Mouse (Mus musculus): Measurements from ENCODE around the gene Tgoln1.

Gene Tgoln1

DNA sequence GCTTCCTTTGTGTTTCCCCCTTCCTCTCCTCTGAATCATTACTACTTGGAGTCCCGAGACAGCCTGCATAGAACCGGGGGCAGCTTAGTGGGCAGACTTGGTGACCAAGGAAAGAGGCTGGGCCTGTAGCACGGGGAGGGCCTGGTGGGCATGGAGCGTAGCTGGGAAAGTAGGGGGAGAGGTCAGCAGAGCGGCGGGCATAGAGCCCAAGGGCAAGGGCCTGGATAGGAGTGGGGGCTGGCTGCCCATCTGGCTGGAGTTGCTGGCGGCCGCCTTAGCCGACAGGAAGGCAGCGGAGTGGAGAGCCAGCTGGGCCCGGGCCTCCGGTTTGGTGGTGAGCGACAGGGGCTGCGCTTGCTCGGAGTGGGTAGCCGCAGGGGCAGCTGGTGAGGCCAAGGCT is 10.5 kb upstream of the Tgoln1 start:
- no peak for DNase-seq

DNA sequence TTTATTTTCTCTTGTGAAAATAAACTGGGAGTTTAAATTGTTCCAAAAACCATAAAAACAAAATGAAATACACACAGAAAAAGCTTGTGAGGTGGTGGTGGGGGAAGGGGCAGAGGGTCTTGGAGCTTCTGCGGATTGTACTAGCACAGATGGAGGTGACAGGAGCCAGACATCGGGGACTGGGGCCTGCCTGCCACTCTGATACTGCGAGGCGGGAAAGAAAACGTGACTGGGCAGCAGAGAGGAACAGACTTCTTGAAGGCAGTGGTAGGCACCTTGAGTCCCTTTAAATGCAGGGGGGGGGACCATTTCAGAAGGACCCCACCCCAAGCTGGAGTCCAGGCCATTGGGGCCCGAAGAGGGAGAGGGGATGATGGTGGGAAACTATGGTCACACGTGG is 9.6 kb upstream of the Tgoln1 start:
- no peak for DNase-seq

DNA sequence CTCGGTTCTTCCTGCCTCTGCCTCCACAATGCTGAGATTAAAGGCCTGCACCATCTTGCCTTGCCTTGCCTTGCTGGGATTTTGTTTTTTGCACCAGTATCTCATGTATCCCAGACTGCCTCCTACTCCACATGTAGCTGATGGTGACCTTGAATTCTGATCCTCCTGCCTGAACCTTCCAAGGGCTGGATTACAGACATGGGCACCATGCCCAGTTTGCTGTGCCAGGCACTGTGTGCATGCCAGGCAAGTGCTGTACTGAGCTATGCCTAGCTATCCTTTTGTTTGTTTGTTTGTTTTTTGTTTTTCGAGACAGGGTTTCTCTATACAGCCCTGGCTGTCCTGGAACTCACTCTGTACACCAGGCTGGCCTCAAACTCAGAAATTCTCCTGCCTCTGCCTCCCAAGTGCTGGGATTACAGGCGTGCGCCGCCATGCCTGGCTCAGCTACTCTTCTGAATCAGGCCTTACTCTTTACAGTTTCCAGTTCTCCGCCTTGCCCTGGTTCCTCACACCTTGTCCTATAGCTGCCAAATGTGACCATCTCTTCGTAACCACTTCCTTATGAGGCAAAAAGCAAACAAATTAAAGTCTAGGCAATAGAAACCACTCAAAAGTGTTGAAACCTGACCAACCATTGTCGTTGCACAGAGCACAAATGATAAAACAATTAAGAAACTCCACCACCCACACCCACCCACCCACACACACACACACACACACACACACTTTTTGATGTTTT is 7.0 kb upstream of the Tgoln1 start:
- no peak for DNase-seq

DNA sequence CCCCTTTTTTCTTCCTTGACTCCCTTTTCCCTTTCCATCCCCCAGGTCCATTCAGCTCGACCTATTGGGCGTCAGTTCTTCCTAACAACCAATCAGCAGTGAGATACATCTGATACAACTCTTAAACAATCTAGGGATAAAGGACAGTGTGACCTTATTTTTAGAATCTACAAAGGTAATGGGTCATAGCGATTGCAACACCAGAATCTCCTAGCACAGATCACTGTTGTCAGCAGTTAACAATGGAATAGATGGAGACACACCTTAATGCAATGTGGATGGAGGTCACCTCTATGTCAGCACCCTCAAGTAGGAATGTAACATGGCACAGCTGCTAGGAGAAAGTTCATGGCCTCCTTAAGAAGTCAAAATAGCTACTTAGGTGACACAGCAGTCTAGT is 6.1 kb upstream of the Tgoln1 start:
- DNase-seq, result no peak

DNA sequence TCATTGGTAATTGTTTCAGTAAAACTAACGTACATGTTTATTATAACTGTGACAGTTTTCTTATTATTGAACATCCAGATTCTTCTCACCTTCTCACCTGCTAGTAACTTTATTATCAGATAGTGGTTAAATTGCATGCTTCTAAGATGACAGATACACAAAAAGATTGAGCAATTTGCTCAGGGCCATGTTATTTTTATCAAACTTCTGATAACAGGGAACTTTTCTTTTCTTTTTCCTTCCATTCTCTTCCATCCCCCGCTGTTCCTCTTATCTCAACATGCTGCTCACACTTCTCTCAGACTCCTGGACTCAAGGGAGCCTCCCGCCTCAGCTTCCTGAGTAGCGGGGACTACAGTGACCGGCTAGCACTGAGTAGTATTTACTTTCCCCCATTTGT is 4.1 kb upstream of the Tgoln1 start:
- no peak for DNase-seq

DNA sequence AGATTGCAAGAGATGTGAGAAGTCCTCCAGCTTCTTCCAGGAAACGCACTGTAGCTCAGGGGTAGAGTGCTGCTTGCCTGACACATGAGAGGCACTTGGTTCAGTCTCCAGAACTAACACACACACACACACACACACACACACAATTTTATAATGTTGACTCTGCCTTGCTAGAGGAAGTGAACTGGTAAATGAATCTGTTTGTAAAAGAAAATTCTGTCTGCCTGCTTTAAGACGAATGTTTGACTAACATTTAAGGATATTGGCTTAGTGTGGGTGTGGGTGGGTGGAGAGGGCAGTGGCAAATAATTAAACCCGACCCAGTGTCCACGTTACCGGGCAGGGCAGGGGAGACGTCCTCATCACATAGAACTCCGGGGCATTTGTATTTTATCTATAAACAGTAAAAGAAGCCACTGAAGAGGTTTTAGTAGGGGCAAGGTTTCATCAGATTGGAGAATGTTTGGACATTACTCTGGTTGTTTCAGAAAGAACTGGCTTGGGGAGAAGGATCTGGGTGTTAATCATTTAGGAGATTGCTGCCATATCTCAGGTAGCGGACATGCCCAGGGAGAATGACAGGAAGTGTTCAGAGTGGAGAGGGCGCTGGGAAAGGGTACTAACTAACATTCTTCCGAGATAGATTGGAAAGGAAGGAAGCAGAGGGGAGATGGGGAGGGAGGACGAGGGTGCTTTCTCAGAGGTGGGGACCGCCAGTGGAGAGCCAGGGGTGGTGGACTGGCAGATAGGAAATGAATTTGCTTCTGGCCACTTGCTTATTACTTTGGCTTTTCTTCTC is 3.1 kb upstream of the Tgoln1 start:
- DNase-seq, result no peak

DNA sequence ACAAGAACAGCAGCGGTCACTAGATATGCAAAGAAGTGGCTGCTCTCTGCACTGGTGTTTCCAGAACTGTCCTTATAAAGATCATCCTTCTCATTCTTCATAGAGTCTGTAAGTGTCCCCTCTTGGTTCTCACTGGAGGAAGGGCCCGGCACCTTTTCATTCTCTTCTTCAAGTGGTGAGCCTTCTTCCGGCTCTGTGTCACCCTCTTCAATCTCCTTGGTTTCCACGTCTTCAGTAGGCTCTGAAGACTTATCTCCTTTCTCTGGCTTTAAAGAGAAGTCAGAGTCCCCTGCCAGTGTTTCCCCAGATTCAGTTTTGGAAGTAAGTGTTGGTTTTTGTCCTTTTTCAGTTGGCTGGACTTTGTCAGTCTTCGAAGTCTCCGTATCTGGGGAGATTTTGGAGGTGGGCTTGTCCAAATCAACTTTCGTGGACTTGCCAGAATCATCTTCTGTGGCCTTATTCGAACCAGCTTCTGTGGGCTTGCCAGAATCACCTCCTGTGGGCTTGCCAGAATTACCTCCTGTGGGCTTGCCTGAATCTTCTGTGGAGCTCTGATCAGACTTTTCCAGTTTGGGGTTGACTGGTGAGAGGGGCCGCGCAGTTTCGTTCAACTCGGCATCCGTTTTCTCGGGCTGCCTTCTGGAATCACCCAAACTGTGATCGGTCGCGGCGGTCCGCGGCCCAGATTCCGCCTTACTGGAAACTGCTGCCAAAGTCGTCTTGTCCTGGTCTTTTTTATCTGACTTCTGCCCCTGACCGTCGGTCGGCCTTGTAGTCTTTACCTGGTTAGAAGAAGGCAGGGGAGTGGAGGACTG is 1.0 kb downstream of the Tgoln1 start:
- peak; percentile 27 for DNase-seq

DNA sequence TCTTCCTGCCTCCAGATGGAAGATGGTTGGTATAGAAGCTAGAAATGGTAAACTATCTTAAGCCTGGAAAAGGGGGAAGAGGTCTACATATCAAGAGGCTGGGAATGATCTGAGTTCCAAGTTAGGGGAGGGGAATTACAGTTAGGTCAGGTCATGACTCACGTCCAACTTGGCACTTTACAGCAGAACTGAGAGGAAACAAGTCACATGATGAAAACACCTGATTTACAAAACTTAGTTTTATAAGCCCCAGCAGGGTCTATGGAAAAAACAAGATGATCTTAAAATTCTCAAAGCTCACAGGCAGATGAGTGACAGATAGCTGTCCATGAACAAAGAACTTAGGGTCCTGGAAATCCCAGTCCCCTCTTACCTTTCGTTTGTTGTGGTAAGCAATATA is 1.6 kb downstream of the Tgoln1 start:
- no peak for DNase-seq

DNA sequence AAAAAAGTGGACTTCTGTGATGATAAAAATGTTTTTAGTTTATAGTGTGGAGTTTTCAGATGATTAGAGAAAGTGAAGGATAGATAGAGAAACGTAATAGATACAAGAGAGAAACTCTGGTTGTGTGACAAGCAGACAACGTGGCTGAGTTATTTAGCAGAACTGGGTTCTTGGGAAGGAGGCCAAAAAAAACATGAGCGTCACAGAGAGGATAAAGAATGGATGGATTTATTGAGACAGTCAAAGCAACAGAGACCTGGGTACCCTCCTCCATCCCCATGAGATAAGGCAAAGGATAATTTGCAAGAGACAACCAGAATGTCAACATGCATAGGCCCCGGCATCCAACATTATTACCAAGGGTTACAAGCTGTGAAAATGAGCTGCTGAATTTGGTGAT is 6.5 kb downstream of the Tgoln1 start:
- DNase-seq, result no peak

DNA sequence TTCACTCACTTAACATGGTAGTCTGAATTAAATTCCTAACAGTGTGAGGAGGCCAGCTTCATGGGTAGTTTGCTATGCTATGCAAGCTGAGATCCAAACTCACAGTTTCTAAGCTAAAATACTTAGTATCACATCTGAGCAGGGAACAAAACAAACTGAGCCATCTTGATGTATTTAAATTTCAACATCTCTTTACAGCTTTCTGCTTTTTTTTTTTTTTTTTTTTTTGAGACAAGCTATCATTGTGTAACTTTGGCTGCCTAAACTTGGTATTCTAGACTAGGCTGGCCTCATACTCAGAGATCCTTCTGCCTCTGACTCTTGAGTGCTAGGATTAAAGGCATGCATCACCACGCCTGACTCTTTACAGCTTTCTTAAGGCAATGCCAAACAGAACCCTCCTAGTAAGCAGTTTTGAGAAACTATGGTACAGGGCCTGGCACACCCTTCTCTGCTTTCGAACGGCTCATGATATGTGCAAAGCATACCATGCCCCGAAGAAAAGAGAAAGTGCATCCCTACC is 8.1 kb downstream of the Tgoln1 start:
- no peak for DNase-seq

DNA sequence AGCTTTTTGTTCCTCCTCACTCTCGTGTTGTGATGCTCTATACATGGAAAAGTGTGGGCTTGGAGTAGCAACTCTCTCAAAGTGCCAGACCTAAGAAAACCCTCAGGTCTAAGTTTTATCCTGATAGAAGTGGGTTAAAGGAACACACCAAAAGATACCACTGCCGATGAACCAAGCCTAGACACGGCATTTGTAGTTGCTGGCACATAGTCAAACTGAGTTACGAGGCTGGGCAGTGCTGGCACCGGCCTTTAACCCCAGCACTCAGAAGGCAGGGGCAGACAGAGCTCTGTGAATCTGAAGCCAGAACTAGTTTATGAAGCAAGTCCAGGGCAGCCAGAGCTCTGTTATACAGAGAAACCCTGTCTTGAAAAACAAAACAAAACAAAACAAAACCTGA is 9.1 kb downstream of the Tgoln1 start:
- DNase-seq, result no peak

DNA sequence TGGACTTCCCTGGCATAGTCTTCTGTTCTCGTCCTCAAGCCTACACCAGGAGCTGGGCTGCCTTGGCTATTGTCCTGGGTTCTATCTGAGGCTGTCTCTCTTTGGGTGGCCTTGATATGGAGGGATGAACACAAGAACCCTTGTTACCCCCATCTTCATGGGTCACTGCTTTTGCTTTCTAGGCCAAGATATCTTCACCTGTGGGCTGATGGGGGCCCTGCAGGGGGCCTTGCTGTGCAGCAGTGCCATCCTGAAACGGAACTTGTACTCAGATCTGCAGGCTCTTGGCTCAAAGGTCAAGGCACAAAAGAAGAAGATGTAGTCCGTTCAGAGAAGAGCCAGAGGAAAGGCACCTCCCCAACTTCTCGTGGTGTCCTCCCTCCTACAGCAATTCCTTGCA is 9.7 kb downstream of the Tgoln1 start:
- DNase-seq, result no peak

DNA sequence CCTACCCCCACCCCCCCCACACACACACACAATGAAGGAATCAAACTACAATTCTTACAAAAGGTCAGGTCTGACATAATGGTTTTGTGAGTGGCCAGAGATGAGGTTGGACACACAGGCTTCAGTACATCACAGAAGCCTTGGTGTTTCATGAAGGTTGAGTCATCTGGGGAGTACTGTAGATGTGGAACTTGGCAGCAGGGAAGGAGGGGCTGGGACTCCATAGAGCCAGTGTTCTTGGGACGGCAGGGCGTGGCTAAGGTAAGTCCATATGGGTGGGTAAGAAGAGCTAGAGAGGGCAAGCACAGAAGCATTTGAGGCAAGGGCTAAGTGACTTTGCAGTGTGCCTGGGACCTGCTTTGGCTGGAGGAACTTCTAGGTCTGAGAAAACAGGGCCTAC is 12.7 kb downstream of the Tgoln1 start:
- DNase-seq, result no peak

DNA sequence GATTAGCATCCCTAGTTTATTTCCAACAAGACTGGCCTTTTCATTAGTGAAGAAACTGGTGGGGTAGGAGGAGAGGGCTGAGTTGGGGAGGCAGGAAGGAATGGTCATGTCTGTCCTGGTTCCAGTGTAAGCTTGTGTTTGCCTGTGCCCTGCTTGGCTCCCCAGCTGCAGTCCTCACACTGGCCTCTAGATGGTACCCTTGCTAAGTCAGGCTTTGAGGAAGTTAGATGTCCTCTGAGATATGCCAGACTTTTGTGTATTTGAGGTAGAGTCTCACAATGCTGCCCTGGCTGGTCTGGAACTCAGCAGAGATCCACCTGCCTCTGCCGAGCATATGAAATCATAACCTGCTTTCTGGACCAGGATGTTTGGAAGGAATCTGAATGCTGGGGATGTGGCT is 15.1 kb downstream of the Tgoln1 start:
- DNase-seq, result peak; percentile 71

DNA sequence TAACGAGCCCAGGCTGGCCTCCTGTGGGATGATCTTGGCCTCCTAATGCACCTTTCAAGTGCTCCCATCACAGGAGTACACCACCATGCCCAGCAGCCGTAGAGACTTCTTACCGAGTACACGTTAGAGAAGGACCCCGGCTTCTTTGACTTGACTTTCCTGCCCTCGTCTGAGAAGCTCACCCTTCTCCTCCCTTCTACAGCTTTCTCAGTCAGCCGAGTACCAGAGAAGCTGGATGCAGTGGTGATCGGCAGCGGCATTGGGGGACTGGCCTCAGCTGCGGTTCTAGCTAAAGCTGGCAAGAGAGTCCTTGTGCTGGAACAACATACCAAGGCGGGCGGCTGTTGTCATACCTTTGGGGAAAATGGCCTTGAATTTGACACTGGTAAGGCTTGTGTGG is 16.0 kb downstream of the Tgoln1 start:
- DNase-seq, result no peak

DNA sequence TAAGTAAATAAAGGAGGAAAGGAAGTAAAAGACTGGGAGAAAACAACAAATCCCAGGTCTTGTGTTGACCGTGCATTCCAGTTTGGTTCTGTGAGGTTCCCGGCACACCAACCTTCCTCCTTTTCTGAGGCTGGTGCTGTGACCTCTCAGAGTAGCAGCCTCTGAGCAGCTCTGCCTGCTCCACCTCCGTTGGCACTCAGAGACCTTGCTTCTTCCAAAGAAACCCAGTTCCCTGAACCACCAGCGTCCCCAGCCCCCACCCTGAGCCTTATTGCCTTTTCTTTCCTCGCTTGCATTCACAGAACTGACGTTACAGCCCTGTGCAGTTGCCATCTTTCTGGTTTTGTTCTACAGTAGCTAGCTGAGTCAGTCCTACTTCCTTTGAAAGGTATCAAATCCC is 16.6 kb downstream of the Tgoln1 start:
- no peak for DNase-seq

DNA sequence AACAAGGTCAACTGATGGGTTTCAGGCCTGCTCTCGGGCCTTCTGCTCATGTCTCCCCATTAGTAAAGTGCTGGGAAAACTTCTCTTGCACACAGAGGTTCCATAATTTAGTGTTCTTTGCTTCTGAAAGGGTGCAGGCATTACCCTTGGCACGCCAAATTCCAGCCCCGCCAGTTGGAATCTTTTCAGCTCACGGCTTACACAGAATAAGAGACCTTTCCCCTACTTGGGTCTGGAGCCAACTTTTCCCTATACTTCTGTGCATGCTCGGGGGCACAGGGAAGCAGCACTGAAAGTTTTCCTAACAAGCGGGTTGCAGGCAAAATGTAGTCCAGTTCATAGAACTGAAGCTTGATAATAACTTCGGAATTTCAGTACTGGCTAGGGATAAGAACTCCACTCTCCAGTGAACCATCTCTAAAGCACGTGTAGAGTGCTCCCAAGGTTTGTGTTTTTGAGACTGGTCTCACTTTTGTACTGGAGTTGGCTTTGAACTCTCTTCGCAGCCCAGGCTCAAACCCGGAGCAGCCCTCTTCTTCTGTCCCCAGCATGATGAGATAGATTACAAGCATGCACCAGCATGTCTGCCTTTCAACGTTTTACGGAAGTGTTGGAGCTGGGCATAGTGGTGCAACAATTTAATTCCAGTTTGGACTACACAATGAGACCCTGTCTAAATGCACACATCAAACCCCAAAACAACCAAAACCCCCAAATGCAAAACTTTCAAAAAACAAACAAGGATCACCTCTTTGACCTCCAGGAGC is 17.8 kb downstream of the Tgoln1 start:
- no peak for DNase-seq

DNA sequence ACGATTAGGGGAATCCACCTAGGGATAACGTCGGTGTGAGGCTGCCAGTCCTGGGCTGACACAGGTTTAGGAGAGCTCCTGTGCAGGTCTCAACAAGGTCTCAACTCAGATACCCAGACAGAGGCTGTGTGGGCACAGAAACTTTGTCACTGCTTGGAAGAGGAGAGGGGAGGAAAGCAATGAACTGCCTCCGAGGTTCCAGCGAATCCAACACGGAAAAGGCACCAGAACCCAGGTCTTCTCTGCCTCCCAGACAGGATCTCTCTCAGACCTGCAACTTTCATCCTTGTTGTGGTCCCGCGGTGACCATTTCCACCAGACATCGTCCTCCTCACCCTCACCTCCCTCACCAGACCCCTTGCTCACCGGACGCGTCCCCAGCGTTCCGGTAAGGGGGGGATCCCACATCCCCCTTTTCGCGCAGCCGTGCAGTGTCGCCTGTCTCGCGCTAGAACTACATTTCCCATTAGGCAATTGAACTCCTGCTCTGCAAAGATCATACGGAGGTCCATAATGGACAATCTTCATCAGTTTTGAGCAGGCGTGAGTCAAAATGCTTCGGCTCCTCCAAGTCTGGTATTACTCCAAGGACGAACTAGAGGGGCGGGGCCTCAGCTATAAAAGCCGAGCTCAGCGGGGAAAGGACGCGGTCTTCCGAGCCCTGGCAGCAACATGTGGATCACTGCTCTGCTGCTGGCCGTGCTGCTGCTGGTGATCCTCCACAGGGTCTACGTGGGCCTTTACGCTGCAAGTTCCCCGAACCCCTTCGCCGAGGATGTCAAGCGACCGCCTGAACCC is 18.6 kb downstream of the Tgoln1 start, which contains the start of the genes Elmod3 and Retsat:
Gene Elmod3, minus strand, starts transcription at position 458 of the 798 bp plus-strand sequence.
Gene Retsat, plus strand, starts transcription at position 520 of the 798 bp plus-strand sequence.
- DNase-seq, result peak; percentile 85

DNA sequence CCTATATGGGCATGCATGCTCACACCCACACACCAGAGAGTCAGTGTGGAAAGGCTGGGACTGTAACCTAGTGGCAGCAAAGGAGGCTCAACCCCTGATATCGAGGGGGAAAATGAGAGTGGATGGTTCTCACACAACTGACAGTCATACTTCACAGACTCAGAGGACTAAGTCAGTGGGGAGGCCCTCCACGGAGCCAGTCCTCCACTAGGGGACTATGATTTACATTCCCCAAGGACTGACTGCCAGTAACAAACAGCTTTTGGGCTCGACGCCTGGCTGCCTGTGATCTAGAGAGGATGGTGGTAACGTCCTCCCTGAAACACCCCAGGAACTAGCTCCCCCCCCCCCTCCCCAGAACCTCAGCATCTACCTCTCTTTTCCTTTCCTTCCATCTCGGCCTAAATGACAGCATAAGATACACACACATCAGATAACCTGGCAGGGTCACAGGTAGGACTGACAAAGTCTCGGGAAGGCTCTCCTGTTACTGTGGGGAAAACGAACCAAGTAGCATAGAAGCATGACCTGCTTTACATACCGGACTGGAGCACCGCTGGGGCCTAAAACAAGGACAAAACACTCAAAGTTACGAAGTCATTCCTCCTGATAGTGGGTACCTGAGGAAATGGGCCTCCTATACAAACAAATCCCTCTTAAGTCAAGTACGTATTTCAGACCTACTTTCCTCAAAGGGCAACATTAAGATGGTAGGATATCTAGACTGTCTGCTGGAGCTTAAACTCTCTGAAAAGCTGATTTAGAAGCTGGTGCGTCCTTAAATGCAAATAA is 19.5 kb downstream of the Tgoln1 start:
- DNase-seq, result peak; percentile 27

DNA sequence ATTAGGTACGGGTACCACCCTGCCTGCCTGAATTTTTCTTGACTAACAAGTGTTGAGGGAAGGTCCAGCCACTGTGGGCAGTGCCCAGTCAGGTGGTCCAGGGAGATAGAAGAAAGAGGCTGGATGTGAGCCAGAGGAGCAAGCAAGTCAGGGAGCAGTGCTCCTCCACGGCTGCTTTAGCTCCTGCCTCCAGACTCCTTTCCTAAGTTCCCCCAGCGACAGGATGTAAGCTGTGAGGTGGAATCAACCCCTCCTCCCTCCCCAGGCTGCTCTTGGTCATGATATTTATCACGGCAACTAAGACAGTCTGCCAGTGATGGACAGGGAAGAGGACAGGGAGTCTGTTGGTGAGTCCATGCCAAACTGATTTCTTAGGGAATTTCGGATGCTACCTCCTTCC is 22.9 kb downstream of the Tgoln1 start:
- DNase-seq, result no peak

Measured in cerebellum, adult 8-10 months (tissue).